Mouse (Mus musculus): ENCODE measurements around the gene BC048562. TPM values are rescaled to one million over a fixed set of nuclear protein-coding genes. Genes with fewer than 3 reads are reported as not detected.
A peak's percentile ranks its signal among the peaks of the same experiment; 100 is the strongest.

The BC048562 gene
- not detected for total RNA-seq (2021)
- long read RNA-seq, experiment 1: 0 reads
- long read RNA-seq, experiment 2: 0 reads

DNA sequence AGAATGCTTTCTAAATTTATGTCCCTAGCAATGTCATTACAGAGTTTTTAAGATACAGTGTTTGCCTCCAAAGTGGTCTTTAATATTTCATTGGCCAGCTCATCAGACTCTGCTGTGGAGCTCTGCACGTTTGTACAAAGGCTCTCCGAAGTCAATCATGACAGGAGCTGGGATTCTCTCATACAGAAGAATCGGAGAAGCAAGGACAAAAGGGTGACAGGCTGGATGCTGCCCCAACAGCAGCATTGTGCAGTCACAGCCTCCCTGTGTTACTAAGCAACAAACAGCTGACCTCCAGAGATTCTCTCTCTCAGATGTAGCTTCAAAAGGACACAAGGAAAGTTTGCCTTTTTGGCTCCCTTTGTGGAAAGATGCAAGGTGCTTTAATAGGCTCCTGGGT lies at the start of gene BC048562:
Gene BC048562, plus strand, starts transcription at position 301 of the 400 bp plus-strand sequence.
- DNase-seq: no peak

DNA sequence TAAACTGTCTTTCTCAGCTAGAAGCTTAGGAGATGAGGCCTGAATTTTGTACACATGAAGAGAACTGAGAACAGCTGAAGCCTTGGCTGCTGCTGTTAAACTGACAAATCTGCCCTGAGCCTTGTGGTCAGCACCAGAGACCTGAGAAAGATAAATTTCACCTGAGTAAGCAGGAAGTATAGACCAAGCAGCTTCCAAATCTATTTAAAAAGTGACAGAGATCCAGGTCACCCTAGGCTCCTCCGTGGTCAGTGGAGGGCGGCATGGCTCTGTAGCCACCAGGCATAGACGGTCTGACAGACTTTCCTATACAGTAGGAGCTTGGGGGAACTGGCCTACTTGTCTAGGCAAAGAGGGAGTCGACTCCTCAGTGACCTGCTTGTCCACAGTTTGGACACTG lies 49.5 kb upstream of the BC048562 start:
- no peak for DNase-seq

DNA sequence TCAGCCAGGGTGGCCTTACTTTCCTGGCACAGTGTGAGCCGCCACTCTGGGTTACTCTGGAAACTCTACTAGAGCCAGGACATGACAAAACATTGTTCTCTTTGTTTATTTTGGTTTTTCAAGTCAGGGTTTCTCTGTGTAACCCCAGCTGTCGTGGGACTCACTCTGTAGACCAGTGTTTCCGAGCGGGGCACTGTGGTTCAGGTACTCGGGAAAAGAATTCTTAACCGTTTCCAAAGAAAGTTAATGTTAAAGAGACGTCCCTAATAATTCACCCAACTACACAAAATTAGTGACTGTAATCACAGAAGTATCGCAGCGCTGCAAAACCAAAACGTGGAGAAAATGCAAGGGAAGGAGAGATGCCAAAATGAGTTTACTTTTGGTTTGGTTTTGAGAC lies 47.7 kb upstream of the BC048562 start:
- DNase-seq: no peak

DNA sequence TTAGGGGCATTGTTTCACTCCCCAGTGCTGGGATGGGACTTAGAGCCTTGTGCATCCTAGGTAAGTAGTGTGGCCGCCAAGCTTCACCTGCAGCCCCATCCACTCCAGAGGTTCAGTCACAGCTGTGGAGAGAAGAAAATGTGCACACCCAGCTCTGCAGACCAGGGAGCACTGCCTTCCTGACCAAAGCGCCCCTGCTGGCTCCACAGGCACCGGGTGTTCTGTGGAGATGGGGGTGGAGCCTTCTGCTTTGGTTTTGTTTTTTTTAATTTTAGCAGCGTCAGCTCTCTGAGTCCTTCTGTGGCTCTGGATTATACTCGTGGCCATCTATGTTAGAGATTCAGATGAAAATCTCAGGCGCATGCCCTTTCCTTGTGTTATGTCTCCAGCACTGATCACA lies 47.1 kb upstream of the BC048562 start:
- DNase-seq: no peak

DNA sequence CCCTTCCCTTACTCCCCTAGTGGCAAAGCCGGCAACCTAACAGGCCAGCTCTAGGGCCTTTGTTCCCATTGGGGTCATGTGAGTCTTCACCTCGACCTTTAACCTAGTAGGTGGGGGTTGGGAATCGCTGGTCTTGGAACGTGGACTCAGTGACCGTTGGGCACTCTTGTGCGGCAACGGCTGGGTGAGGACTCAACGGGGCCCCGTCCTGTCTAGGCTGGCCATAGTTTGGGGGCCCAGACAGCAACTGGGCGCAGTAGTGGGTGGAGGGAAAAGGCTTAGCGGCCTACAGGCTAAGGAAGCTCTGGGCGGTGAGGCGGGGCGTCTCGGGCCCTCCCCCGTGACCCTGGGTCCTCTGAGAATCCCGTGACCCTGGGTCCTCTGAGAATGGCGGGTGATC lies 43.6 kb upstream of the BC048562 start, which contains the start of gene 1700102P08Rik:
Gene 1700102P08Rik, plus strand, starts transcription at position 130 of the 400 bp plus-strand sequence.
- DNase-seq: no peak

DNA sequence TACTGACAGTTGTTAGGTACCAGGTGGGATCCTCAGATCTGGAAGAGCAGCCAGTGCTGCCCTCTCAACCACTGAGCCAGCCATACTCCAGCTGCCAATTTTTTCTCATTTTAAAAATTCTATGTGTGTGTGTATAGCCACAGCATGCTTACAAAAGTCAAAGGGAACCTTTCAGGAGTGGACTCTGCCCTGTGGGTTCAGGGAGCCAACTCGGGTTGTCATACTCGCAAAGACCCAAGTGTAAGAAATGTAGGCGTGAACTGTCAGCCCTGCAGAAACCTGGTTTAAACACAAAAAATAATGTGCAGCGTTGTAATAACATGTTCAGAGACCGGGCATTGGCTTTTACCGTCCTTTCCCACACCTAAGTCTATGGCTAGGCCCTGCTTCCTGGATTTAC lies 42.1 kb upstream of the BC048562 start:
- no peak for DNase-seq

DNA sequence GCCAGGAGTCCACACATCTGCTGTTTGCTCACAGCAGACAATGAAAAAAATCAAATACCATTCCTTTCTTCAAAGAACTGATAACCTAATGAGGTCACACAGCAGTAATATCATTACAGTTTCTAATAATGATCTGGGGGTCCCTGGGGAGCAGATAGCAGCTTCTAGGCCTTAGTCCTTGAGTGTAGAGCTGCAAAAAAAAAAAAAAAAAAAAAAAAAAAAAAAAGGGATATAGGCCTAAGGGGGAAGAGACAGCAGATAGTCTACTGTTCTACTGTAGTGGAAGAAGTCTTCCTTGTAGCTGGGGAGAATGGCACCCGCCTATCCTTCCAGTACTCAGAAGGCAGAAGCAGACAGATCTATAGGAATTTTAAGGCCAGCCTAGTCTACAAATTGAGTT lies 40.9 kb upstream of the BC048562 start:
- DNase-seq: no peak

DNA sequence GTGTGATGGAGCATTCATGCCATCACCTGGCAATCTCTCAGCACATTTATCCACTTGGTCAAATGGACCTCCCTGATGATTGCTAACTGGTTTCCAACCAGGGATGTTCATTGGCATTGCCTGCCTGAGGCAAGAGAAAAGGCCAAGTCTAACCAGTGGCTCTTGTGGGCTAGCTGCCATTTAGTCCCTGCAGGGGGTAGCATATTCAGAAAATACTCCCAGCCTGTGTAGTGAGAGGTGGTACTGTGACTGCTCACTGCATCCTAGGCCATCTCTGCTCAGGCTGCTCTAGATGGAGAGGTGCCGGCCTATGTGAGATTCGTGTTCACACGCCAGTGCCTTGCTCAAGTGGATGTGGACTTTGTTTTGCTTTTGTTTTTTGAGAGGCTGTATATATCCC lies 38.0 kb upstream of the BC048562 start:
- DNase-seq: no peak

DNA sequence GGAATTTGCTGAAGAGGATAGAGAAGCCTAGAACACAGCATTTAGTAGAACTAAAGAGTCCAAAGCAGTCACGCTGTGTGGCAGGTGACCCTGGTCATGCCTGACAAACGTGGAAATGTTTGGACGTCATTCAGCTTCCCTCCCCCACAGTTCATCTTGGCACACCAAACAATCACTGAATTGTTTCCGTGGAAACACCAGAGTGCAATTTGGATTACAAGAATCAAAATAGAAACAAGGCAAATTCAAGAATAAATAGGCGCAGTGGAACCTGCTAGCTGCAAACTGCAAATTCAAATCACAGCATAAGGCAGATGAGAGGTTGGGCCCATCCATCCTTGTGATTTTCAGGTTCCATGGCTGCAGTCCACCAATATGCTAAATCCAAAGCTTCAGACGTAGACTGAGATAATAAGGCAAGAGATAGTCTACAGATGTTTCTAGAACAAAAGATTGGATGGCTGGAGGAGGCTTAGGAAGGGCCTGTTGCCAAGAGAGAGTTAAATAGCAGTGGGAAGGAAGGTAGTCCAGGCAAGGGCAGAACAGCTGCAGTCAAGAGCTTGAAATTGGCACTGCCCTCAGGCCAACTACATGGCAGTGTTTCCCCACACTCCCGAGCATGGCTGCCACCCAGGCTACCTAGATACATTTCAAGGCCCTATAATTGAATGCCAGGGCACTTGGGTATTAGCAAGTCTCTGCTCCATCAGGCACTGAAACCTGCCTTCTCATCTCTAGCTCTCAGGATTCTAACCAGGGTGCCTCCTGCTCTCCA lies 34.9 kb upstream of the BC048562 start:
- DNase-seq: peak; percentile 43 to 54

DNA sequence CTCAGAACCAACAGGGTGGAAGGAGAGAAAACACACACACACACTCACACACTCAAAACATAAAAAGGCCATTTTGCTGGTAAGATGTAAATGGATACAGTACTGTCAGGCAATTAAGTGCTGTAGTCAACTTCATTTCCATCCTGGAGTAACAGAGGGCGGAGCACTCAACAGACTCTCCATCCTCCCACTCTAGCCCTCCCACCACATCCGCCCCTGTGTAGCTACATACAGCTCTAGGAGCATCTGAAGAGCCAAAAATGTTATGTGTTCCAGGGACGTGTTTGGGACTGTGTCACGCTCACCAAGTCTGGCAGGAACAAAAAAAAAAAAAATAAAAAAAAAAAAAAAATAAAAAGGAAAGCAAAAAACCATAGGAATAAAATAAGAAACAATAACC lies 33.2 kb upstream of the BC048562 start:
- DNase-seq: no peak

DNA sequence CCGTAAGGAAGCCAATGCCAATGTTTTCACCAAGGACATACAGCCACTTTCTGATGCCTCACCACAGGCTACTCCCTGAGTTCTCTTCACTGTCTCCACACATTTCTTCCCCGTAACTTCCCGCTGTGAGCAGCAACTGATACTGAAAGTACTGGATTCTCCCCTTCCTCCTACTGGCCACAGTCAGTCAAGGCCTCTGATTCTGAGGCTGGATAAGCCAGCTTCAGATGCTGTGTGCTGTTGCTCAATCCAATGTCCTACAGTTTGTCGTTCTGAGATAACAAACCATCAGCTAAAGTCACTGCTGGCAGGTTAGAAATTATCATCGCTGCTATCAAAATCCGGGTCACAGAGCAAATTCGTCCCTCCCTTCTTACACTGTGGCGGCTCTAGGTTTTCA lies 31.8 kb upstream of the BC048562 start:
- no peak for DNase-seq

DNA sequence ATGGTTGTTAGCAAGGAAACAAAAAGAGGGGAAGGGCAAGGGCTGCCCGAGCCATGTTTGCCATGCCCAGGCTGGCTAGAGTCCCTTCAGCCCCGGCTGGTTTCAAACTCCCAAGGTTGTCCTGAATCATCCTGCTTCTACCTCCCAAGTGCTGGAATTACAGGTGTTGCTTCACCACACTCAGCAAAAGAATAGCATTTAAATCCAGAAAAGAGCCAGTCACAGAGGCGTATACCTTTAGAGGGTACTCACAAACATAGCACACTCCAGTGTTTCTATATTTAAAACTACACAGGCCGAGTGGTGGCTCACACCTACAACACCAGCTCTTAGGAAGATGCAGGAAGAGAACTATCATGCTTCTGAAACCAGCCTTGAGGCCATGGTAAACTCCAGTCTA lies 26.7 kb upstream of the BC048562 start:
- no peak for DNase-seq

DNA sequence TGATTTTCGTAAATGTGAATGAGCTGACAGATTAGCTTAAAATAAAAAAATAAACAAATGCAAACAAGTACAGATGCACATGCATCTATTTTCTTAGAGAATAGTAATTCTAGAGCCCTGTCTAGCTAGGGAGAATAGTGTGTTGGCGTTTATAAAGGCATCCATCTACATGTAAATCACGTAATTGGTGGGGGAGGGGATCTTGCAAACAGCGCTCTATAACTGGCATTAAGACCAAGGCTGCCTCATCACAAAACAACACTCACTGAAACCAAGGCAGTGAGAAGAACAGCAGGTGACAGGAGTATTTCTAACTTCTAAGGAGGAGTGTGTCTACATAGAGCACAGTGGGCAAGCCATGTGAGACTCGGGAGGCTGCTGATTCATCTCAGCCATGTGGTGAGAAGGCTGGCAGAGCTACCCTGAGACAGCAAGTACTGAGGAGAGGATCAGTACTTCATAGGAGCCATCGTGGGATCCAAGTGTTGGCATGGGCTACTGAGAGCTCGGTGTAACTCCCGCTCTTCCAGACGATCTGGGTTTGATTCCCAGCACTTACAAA lies 24.8 kb upstream of the BC048562 start:
- DNase-seq: no peak

DNA sequence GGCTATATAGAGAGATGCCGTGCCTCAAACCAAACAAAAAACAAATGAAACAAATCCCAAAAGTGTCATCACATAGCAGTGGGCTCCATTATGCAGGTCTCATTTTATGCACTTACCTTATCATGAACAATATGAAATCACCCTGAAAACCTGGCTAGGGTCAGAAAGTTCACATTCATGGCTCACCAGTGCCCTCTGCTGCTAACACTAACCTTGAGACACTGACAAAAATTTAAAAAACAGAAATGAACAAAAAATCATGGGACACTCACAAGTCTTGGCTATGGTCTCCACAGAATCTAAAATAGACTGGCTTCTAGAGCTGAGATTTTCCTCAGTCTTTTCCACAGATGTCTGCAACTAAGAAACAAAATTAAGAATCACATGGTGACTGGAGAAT lies 24.1 kb upstream of the BC048562 start:
- peak in 1 of 2 experiments; percentile 44 for DNase-seq

DNA sequence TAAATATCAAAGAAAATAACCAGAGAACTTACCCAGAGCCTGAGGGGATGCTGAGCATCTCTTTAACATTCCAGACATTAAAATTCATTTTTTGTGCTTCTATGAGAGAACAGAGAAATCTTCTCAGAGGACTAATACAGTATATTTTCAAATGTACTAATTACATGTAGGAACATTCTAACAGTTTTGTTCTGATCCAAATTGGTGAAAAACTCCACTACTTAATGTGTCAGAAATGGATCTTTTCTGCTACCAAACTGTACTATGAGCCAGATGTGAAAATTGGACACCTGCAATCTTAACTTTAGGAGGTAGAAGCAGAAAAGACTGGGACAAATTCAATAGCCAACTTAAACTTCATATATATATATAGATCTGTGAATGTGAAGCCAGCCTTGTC lies 7.9 kb upstream of the BC048562 start, which contains the start of gene Ccdc36:
Gene Ccdc36, minus strand, starts transcription at position 101 of the 400 bp plus-strand sequence.
- DNase-seq: no peak

DNA sequence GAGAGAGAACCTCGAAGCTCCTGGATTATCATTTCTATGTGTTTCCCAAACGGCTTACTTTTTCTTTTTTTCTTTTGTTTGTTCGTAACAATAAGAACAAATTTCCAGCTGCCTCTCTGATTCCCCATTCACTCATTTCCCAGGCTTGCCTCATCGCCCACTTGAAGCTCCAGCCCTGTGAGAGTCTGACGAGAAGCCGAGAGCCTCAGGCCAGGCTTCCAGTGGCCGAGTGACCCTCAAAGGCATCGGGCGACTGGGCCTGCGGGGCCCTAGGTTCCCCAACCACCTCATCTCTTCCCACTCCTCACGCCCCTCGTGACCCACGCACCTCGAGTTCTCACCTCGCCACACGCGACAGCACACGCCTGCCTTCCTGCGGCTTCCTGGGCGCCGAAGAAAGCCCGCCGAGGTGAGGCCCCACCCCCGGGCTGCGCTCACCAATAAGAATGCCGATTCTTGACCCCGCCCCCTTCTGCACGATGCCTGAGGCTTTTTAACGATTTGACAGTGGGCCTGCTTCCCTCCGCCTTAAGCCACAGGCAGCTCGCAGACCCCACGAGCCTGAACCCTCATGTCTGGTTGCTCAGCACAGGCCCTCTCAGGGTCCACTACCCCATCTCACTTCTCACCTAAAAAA lies 4.7 kb upstream of the BC048562 start:
- DNase-seq: no peak

DNA sequence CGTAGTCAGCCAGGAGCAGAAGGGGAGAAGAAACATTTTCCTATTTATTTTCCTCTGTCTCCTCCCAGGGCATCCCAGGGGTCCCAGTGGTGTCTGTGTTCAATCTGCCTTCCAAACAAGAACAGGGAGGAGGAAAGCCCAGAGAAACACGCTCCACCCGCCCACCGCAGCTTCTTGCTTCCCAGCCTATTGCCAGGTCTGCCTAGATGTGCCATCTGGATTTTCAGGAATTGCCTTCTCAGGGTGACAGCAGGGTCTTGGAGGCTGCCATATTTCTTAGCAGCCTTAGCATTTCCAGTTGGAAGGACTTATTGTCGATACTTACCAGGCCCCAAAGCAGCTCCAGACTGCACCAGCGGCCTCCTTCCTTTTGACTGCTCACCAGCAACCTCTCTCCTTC lies 2.9 kb downstream of the BC048562 start:
- no peak for DNase-seq

DNA sequence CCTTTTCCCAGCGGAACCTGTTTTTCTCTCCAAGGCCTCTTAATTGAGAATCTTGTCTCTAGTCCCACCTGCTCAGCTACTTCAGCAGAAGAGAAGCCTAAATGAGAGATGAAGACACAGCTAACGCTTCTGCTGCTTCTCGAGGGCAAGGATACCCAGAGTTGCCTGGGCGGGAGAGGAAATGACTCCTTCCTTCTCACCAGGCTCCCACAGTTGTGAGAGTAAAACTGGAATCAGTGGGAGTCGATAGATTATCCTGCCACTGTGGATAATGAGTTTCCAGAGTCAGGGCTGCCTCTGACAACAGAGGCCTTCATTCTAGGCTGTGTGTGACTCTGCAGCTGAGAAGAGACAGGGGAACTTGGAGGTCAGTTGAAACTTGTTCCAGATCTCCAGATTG lies 4.2 kb downstream of the BC048562 start:
- DNase-seq: no peak

DNA sequence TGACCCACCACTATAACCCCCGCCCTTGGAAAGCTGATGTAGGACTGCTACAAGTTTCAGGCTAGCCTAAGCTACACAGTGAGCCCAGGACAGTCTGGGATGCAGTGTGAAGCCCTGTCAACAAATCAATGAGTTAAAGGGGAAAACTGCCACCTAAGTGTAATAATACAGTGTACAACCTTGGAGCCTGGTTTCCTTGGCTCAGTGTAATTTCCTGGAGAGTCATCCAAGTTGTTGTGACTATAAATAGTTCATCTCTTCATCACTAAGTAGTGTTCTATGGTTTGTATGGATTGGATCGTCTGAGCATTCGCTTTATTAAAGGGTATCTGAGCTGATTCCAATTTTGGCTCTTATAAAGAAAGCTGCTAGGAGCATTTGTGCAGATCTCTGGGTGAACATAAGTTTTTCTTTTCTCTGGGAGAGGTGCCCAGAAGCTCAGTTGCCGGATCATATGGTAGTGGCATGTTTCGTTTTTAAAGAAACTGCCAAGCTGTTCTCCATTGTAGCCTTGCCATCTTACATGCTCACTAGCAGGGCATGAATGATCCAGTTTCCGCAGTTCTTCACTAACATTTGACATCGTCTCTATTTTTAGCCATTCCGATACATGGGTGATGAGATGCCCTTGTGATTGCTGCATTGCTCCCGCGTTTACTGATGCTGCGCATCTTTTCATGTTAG lies 5.1 kb downstream of the BC048562 start:
- DNase-seq: no peak

DNA sequence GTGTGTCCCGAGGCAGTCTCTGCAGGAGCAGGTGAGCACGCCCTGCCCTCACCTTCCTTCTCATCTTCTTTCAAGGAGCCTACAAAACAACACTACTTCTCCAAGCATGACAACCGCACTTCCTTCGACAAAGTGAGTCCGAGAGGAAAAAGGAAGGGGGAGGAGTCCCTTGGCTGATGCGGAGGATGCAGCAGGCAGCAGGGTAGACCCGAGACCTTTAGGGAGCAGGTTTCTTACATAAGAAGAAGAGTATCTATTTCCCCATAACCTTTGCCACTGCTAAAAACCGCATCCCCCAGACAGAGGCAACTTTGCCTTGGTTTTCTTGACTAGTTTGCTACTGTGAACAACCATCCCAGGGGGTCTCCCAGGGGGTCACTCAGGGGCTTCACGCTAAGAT lies 8.8 kb downstream of the BC048562 start:
- no peak for DNase-seq

DNA sequence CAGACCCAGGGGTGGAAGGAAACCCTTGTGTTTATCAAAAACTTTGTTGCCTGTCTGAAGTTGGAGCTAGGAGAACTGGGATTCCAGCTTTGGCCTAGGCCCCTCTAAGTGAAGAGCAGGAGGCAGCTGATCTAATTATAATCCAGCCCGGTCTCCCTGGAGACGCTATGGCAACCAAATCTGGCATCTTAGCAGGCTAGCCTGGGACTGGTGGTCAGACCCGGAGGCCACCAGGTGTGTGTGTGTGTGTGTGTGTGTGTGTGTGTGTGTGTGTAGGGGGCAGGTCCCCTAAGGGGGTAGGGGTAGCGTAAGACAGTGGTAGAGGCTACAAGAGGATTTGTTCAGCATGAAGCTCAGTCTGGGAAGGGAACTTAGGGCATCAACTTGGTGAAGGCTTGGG lies 13.6 kb downstream of the BC048562 start:
- peak in 1 of 2 experiments; percentile 48 for DNase-seq

DNA sequence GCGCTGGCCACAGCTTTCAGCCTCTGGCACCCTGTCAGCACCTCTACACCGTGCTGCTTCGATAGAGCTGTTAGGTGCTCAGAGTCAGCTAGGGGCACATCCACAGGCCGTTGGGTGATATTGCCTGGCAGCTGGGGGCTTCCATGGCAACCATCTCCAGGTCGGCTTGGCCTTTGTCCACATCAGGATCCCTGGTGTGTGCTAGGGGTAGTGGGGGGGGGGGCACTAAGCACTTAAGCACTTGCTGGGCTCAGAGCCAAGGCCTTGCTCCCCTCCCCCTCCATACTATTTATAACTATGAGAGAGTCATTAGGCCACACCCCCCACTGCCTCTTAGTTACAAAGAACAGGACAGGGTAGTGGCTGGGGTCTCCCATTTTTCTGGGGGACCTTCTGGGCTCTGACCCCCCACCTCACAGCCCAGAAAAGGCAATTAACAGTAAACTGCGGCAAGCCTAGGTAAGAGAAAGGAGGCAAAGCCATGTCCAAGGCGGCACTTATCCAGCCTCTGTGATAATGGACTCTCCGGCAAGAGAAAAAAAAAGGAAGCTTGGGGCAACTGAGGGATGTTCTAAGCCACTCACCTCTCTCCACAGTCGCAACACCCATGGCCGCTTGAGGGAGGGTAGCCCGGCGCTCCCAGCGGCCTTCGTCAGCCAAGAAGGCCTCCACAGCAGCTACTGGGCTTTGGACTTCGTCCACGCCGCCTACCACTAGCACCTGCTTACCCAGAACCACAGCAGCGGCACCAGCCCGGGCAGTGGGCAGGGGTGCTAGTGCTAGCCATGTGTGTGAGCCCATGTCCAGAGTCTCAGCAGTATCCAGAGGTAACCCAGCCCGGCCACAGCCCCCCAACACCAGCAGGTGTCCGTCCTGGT lies 14.2 kb downstream of the BC048562 start:
- peak; percentile 37 to 38 for DNase-seq

Measured in heart, adult 18-20 months (tissue).